8 mouse cellular contexts compared by ENCODE assay signal in the genomic region with DNA sequence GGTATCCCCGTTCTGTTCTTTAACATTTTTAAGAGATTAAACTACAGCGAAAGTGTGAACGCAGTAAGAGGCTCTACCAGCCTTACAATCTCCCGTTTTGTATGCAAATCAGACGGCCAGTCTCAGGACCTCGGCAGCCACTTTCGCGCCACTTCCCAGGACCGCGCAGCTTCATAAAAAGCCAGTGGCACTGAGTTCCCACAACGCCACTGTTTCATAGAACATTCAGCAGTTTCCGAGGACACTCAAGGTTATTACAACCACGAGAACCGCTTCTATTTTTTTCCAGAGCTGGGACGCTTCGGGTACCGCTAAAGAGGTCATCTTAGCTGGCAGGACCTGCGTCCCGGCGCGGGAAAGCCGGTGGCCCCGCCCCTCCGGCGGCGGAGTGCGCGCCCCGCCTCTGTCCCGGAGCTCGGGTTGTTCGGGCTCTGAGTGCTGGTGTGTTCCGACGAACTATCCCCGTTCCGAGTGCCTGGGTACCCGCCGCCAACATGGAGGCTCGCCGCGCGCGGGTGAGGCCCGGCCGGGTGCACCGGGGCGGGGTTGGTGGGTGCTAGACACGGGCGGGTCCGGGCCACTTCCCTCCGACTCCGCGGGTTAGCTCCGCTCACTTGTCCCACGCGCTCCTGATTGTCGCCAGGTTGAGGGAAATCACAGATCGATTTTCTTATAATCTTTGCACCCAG. TPM values are rescaled to one million over a fixed set of nuclear protein-coding genes. Genes with fewer than 3 reads are reported as not detected.
DNase-seq lines count a peak whose midpoint lies in the region; ATAC-seq and TF ChIP-seq lines count a peak whose summit lies in the region.

Gene Cdca7 (plus strand): TSS at position 363 of the 689 bp plus-strand sequence.

- no peak for TF ChIP-seq CTCF in left cerebral cortex, adult 2 months (IDR thresholded peaks at IDR 0.05)

- H3K27ac ChIP-seq in left cerebral cortex, adult 2 months, result peak within 1 kb of the TSS; percentile 83; the same call in 1 of the 2 replicates

- peak within 1 kb of the TSS; percentile 75 for H3K4me3 ChIP-seq in left cerebral cortex, adult 2 months

- peak; percentile 73 for ATAC-seq in common myeloid progenitor, adult 5-6 weeks (replicated peaks; ENCODE audit: low read depth, poor library complexity, severe bottlenecking)
- ATAC-seq in megakaryocyte, adult 5-6 weeks (ENCODE audit: poor library complexity, severe bottlenecking), result peak; percentile 73

- DNase-seq in ZHBTc4 (ENCODE audit: low read depth, low spot score), result peak; percentile 90
- peak; percentile 38 to 45 for DNase-seq in gastrocnemius, adult 8-10 months (ENCODE audit: low spot score in 2 of 2)
- peak; percentile 86 for DNase-seq in hindlimb bud, embryonic 11.5 days (ENCODE audit: extremely low spot score, low read depth, low spot score)
- DNase-seq in left cerebral cortex, adult 2 months (ENCODE audit: extremely low spot score in 1 of 2, low spot score in 2 of 2), result peak; percentile 53 to 60
- DNase-seq in right cerebral cortex, adult 18-20 months, result peak; percentile 48
- DNase-seq in urinary bladder, postnatal 10 days (ENCODE audit: low spot score), result peak; percentile 16

- intact Hi-C loops in left cerebral cortex, adult 2 months (cut with DNase I), result loop anchor here (5.0 kb wide), 1 partner anchor 801 kb away; no protein-coding TSS in a partner anchor

RNA-seq across cellular contexts. Expression of gene Cdca7, which starts in this region (rescaled TPM):
- total RNA-seq in common myeloid progenitor, adult 5-6 weeks (2017), result 211 and 224 TPM in 2 replicates
- under 1 TPM in 3 of 4 experiments, not detected in 1; 0.19 to 0.43 (median 0.39) TPM for total RNA-seq in gastrocnemius, adult 8-10 months (2022)
- 1 to 10 TPM; 4.3 to 4.4 TPM for total RNA-seq in left cerebral cortex, adult 2 months (2021)
- total RNA-seq in megakaryocyte, adult 5-6 weeks (2015), result 52.0 and 52.5 TPM in 2 replicates
- total RNA-seq in megakaryocyte, adult 5-6 weeks (2017), result 75.3 and 75.8 TPM in 2 replicates

Comparison
In these comparisons a context has a peak if more than half of its experiments do, and no peak if none do; other contexts are left out.
1. Peak in every context shown above with its lines: DNase-seq, ATAC-seq, H3K4me3 ChIP-seq and H3K27ac ChIP-seq.
2. RNA of gene Cdca7 (total RNA-seq): 211 to 224 TPM in common myeloid progenitor, adult 5-6 weeks and 52.0 to 75.8 TPM in megakaryocyte, adult 5-6 weeks; 4.3 to 4.4 TPM in left cerebral cortex, adult 2 months and 0.19 to 0.43 TPM in gastrocnemius, adult 8-10 months; every median in the first group is over 4 times any median in the second.
3. Peak in DNase-seq in gastrocnemius, adult 8-10 months; RNA of the gene not detected or under 1 TPM.
4. DNase-seq: peak in every context shown above with its lines; median percentile 90 in ZHBTc4; 86 in hindlimb bud, embryonic 11.5 days; 56 in left cerebral cortex, adult 2 months; 48 in right cerebral cortex, adult 18-20 months; 42 in gastrocnemius, adult 8-10 months; 16 in urinary bladder, postnatal 10 days.